Comparison of ENCODE assay signal across 14 mouse cellular contexts in the genomic region with DNA sequence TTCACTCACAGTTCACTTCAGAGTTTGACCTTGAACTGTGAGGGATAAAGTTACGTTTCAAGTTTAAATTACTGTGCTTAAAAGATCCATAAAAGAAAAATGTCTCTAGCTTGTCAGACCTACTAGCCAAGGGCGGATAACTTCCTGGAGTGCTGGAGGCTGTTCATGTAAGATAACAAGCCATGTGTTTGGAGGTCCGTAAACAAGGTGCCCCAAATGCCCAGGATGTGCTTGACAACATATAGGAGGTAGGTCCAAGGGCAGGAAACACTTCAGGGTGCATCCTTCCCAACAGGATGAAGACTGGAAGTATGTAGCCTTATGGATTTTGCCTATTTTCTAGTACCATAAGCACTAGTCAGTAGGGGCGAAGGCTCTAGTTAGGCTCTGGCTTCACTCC.
"Had no signal": no experiment of that assay in that cellular context is flagged by ENCODE, and none has a peak within 500 bp of the region (broad histone marks: within the 10 kb centered on the region; RNA-seq: fewer than 3 reads in every experiment).

No protein-coding gene starts in this region.

- DNase-seq: kidney, adult 2 months; kidney, postnatal 10 days; midbrain, embryonic 14.5 days; right cerebral cortex, adult 18-20 months; right cerebral cortex, postnatal 25 days; thymus, postnatal 4 days had no signal

- ATAC-seq: hindbrain, embryonic 16.5 days had no signal

- H3K9me3 ChIP-seq: limb, embryonic 12.5 days; lung, embryonic 15.5 days; midbrain, embryonic 10.5 days; neural tube, embryonic 15.5 days had no signal

- H3K27ac ChIP-seq: layer of hippocampus, adult 2 months; limb, embryonic 12.5 days; lung, embryonic 15.5 days; midbrain, embryonic 10.5 days; neural tube, embryonic 15.5 days; stomach, postnatal 0 days had no signal

- H3K27me3 ChIP-seq: limb, embryonic 12.5 days; lung, embryonic 15.5 days; neural tube, embryonic 15.5 days had no signal

- H3K4me2 ChIP-seq: limb, embryonic 12.5 days; lung, embryonic 15.5 days; neural tube, embryonic 15.5 days had no signal

- H3K4me3 ChIP-seq: layer of hippocampus, adult 2 months; limb, embryonic 12.5 days; lung, embryonic 15.5 days; midbrain, embryonic 10.5 days; myocyte; neural tube, embryonic 15.5 days had no signal

- H3K36me3 ChIP-seq: limb, embryonic 12.5 days; lung, embryonic 15.5 days; midbrain, embryonic 10.5 days; neural tube, embryonic 15.5 days had no signal

- H3K9ac ChIP-seq: limb, embryonic 12.5 days; lung, embryonic 15.5 days; neural tube, embryonic 15.5 days had no signal

- H3K4me1 ChIP-seq: limb, embryonic 12.5 days; lung, embryonic 15.5 days; midbrain, embryonic 10.5 days; neural tube, embryonic 15.5 days had no signal
